Mouse (Mus musculus): ENCODE results near the gene Soga1. TPM values are rescaled to one million over a fixed set of nuclear protein-coding genes. Genes with fewer than 3 reads are reported as not detected.

Gene Soga1
- polyA plus RNA-seq, 1 experiment from 2014 or later, result 6.4 TPM

GRCm38 (mm10) chr2:157043556-157043955, 35.5 kb downstream of the Soga1 start:
- no peak for ATAC-seq (ENCODE audit: low FRiP score)
- WGBS, result 88% methylated on average over 8 of the region's 8 CpGs
- Histone ChIP-seq H3K9ac (no peak overlapping the region), H3K4me1 (replicated peaks) (peaks cover 32% of the 10 kb centered on the region), H3K27ac (no peak overlapping the region), H3K4me2 (no peak overlapping the region), H3K27me3 (no peaks in the 10 kb centered on the region), H3K4me3 (no peak overlapping the region), H3K36me3 (peaks cover 70% of the 10 kb centered on the region), H3K9me3 (0 out of 2 replicates have a peak, but pooled peaks cover 6% of the 10 kb centered on the region)

GRCm38 (mm10) chr2:157041421-157041820, 37.6 kb downstream of the Soga1 start:
- H3K9me3 ChIP-seq, result 0 out of 2 replicates have a peak, but pooled peaks cover 6% of the 10 kb centered on the region
- no peak overlapping the region for H3K27ac ChIP-seq
- no peak overlapping the region for H3K4me3 ChIP-seq
- H3K36me3 ChIP-seq, result peaks cover 82% of the 10 kb centered on the region
- WGBS, result 92% methylated on average over 7 of the region's 7 CpGs
- no peaks in the 10 kb centered on the region for H3K27me3 ChIP-seq
- no peak overlapping the region for H3K9ac ChIP-seq
- ATAC-seq (ENCODE audit: low FRiP score), result no peak
- no peak overlapping the region for H3K4me2 ChIP-seq
- H3K4me1 ChIP-seq (replicated peaks), result peaks cover 19% of the 10 kb centered on the region

GRCm38 (mm10) chr2:157040649-157041046, 38.4 kb downstream of the Soga1 start:
- Histone ChIP-seq H3K4me2 (no peak overlapping the region), H3K4me3 (no peak overlapping the region), H3K4me1 (replicated peaks) (peaks cover 19% of the 10 kb centered on the region), H3K9me3 (0 out of 2 replicates have a peak, but pooled peaks cover 6% of the 10 kb centered on the region), H3K36me3 (peaks cover 80% of the 10 kb centered on the region), H3K9ac (no peak overlapping the region), H3K27me3 (no peaks in the 10 kb centered on the region), H3K27ac (peak overlapping the region; percentile 60)
- no peak for ATAC-seq (ENCODE audit: low FRiP score)
- 84% methylated on average over 17 of the region's 17 CpGs for WGBS

- H3K9me3 ChIP-seq, result 0 out of 2 replicates have a peak, but pooled peaks cover 6% of the 10 kb centered on the region
- no peaks in the 10 kb centered on the region for H3K27me3 ChIP-seq
- H3K27ac ChIP-seq, result peak overlapping the region; percentile 60
- 81% methylated on average over 50 of the region's 50 CpGs for WGBS
- H3K4me2 ChIP-seq, result no peak overlapping the region
- H3K4me1 ChIP-seq (replicated peaks), result peaks cover 19% of the 10 kb centered on the region
- no peak overlapping the region for H3K4me3 ChIP-seq
- H3K36me3 ChIP-seq, result peaks cover 80% of the 10 kb centered on the region
- no peak overlapping the region for H3K9ac ChIP-seq
- ATAC-seq (ENCODE audit: low FRiP score), result peak; percentile 53
Measured at GRCm38 (mm10) chr2:157039900-157040648, 39.0 kb downstream of the Soga1 start.

- no peak for ATAC-seq (ENCODE audit: low FRiP score)
- Histone ChIP-seq H3K4me3 (no peak overlapping the region), H3K4me2 (no peak overlapping the region), H3K27me3 (no peaks in the 10 kb centered on the region), H3K9ac (0 out of 2 replicates have a peak overlapping the region, but pooled peaks have one; percentile 13), H3K36me3 (peaks cover 90% of the 10 kb centered on the region), H3K4me1 (replicated peaks) (peaks cover 13% of the 10 kb centered on the region), H3K9me3 (no peaks in the 10 kb centered on the region), H3K27ac (peak overlapping the region; percentile 9; the same call in 1 of the 2 replicates)
- WGBS, result 78% methylated on average over 9 of the region's 9 CpGs
Measured at GRCm38 (mm10) chr2:157037303-157037702, 41.8 kb downstream of the Soga1 start.

DNA sequence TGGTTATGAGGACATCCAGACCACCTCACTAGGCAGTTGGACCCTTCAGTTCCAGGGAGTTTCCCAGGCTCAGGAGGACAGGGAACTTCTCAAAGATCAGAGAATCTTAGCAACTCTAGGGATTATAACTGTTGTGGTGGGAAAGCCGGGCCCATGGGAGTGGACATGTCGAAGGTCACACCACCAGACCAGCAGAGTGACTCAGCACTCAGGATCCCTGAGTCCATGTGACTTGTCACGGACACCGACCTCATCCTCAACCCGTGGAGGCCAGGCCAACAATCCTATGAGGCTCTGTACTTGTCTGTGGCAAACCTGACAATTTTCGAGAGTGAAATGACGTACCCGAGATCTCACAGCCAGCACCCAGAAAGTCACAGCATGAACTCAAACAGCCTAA, 42.7 kb downstream of the Soga1 start:
- H3K36me3 ChIP-seq, result peaks cover 91% of the 10 kb centered on the region
- no peak overlapping the region for H3K4me3 ChIP-seq
- peaks cover 13% of the 10 kb centered on the region for H3K4me1 ChIP-seq (replicated peaks)
- no peak overlapping the region for H3K9ac ChIP-seq
- 93% methylated on average over 8 of the region's 8 CpGs for WGBS
- ATAC-seq (ENCODE audit: low FRiP score), result no peak
- no peak overlapping the region for H3K27ac ChIP-seq
- H3K9me3 ChIP-seq, result no peaks in the 10 kb centered on the region
- H3K4me2 ChIP-seq, result no peak overlapping the region
- no peaks in the 10 kb centered on the region for H3K27me3 ChIP-seq

- H3K4me3 ChIP-seq, result no peak overlapping the region
- peaks cover 91% of the 10 kb centered on the region for H3K36me3 ChIP-seq
- H3K27me3 ChIP-seq, result no peaks in the 10 kb centered on the region
- H3K9ac ChIP-seq, result no peak overlapping the region
- WGBS, result 93% methylated on average over 7 of the region's 7 CpGs
- H3K27ac ChIP-seq, result no peak overlapping the region
- H3K4me1 ChIP-seq (replicated peaks), result peaks cover 6% of the 10 kb centered on the region
- no peaks in the 10 kb centered on the region for H3K9me3 ChIP-seq
- no peak overlapping the region for H3K4me2 ChIP-seq
- ATAC-seq (ENCODE audit: low FRiP score), result no peak
Measured at GRCm38 (mm10) chr2:157035371-157035770, 43.7 kb downstream of the Soga1 start.

GRCm38 (mm10) chr2:157030804-157031203, 48.2 kb downstream of the Soga1 start:
- ATAC-seq (ENCODE audit: low FRiP score), result no peak
- WGBS, result 44% methylated on average over 9 of the region's 9 CpGs
- no peaks in the 10 kb centered on the region; the same call in 1 of the 2 replicates for H3K9me3 ChIP-seq
- peaks cover 93% of the 10 kb centered on the region for H3K36me3 ChIP-seq
- no peaks in the 10 kb centered on the region for H3K27me3 ChIP-seq
- H3K27ac ChIP-seq, result no peak overlapping the region
- no peak overlapping the region for H3K4me2 ChIP-seq
- H3K9ac ChIP-seq, result no peak overlapping the region
- H3K4me1 ChIP-seq (replicated peaks), result no peaks in the 10 kb centered on the region
- no peak overlapping the region for H3K4me3 ChIP-seq

- ATAC-seq (ENCODE audit: low FRiP score), result no peak
- Histone ChIP-seq H3K9ac (no peak overlapping the region), H3K27me3 (no peaks in the 10 kb centered on the region), H3K27ac (no peak overlapping the region), H3K4me2 (no peak overlapping the region), H3K4me3 (no peak overlapping the region), H3K4me1 (replicated peaks) (no peaks in the 10 kb centered on the region), H3K9me3 (no peaks in the 10 kb centered on the region; the same call in 1 of the 2 replicates), H3K36me3 (peaks cover 98% of the 10 kb centered on the region)
- 92% methylated on average over 4 of the region's 4 CpGs for whole genome bisulfite sequencing
Measured at GRCm38 (mm10) chr2:157028261-157028660, 50.8 kb downstream of the Soga1 start.

GRCm38 (mm10) chr2:157027106-157028008, 51.7 kb downstream of the Soga1 start:
- no peak overlapping the region for H3K4me3 ChIP-seq
- H3K9me3 ChIP-seq, result no peaks in the 10 kb centered on the region; the same call in 1 of the 2 replicates
- no peak overlapping the region for H3K4me2 ChIP-seq
- H3K27ac ChIP-seq, result no peak overlapping the region
- ATAC-seq (ENCODE audit: low FRiP score), result no peak
- no peaks in the 10 kb centered on the region for H3K4me1 ChIP-seq (replicated peaks)
- H3K27me3 ChIP-seq, result no peaks in the 10 kb centered on the region
- 90% methylated on average over 21 of the region's 21 CpGs for WGBS
- peaks cover 98% of the 10 kb centered on the region for H3K36me3 ChIP-seq
- no peak overlapping the region for H3K9ac ChIP-seq

- WGBS, result 94% methylated on average over 16 of the region's 16 CpGs
- no peaks in the 10 kb centered on the region; the same call in 1 of the 2 replicates for H3K9me3 ChIP-seq
- ATAC-seq (ENCODE audit: low FRiP score), result no peak
- no peak overlapping the region for H3K4me2 ChIP-seq
- H3K4me3 ChIP-seq, result no peak overlapping the region
- no peaks in the 10 kb centered on the region for H3K4me1 ChIP-seq (replicated peaks)
- peaks cover 100% of the 10 kb centered on the region for H3K36me3 ChIP-seq
- no peak overlapping the region for H3K9ac ChIP-seq
- no peaks in the 10 kb centered on the region for H3K27me3 ChIP-seq
- H3K27ac ChIP-seq, result no peak overlapping the region
Measured at GRCm38 (mm10) chr2:157021156-157021555, 57.9 kb downstream of the Soga1 start.

GRCm38 (mm10) chr2:157019228-157019627, 59.8 kb downstream of the Soga1 start:
- no peak overlapping the region for H3K27ac ChIP-seq
- ATAC-seq (ENCODE audit: low FRiP score), result no peak
- H3K4me1 ChIP-seq (replicated peaks), result no peaks in the 10 kb centered on the region
- H3K4me2 ChIP-seq, result no peak overlapping the region
- no peaks in the 10 kb centered on the region for H3K27me3 ChIP-seq
- 84% methylated on average over 4 of the region's 4 CpGs for WGBS
- peaks cover 100% of the 10 kb centered on the region for H3K36me3 ChIP-seq
- no peak overlapping the region for H3K9ac ChIP-seq
- no peaks in the 10 kb centered on the region for H3K9me3 ChIP-seq
- H3K4me3 ChIP-seq, result no peak overlapping the region

Data from hindbrain, embryonic 13.5 days (tissue).